Mouse (Mus musculus) thymus, postnatal 4 days (tissue): ENCODE results near the gene Lgals7.
A peak's percentile ranks its signal among the peaks of the same experiment; 100 is the strongest.

Experiments
- DNase-seq: peaks from one replicate; pipeline ENCODE4 v3.0.0; 2021

Lgals7 gene

GRCm38 (mm10) chr7:28863540-28863939 lies at the start of gene Lgals7:
TSS of gene Lgals7 (plus strand) at chr7:28863853.
- no peak for DNase-seq

GRCm38 (mm10) chr7:28814306-28815034 lies 49.2 kb upstream of the Lgals7 start:
- no peak for DNase-seq

GRCm38 (mm10) chr7:28815230-28815629 lies 48.4 kb upstream of the Lgals7 start:
- no peak for DNase-seq

GRCm38 (mm10) chr7:28816201-28816600 lies 47.5 kb upstream of the Lgals7 start:
- DNase-seq, result no peak

GRCm38 (mm10) chr7:28816920-28817319 lies 46.7 kb upstream of the Lgals7 start:
- no peak for DNase-seq

GRCm38 (mm10) chr7:28817524-28817923 lies 46.1 kb upstream of the Lgals7 start:
- no peak for DNase-seq

GRCm38 (mm10) chr7:28817957-28818356 lies 45.7 kb upstream of the Lgals7 start:
- no peak for DNase-seq

GRCm38 (mm10) chr7:28818436-28818835 lies 45.2 kb upstream of the Lgals7 start:
- no peak for DNase-seq

- DNase-seq, result no peak
Observed at GRCm38 (mm10) chr7:28818861-28819452, 44.7 kb upstream of the Lgals7 start.

GRCm38 (mm10) chr7:28819571-28819970 lies 44.1 kb upstream of the Lgals7 start:
- no peak for DNase-seq

GRCm38 (mm10) chr7:28820358-28821260 lies 43.0 kb upstream of the Lgals7 start:
- DNase-seq, result no peak

- DNase-seq, result no peak
Observed at GRCm38 (mm10) chr7:28821261-28821831, 42.3 kb upstream of the Lgals7 start.

GRCm38 (mm10) chr7:28822556-28822955 lies 41.1 kb upstream of the Lgals7 start:
- DNase-seq, result no peak

GRCm38 (mm10) chr7:28822993-28823903 lies 40.4 kb upstream of the Lgals7 start:
- no peak for DNase-seq

- DNase-seq, result no peak
Observed at GRCm38 (mm10) chr7:28823932-28824331, 39.7 kb upstream of the Lgals7 start.

GRCm38 (mm10) chr7:28824941-28825685 lies 38.5 kb upstream of the Lgals7 start, which contains the start of gene Ech1:
TSS of gene Ech1 (plus strand) at chr7:28825217.
- DNase-seq, result peak; percentile 92

- peak; percentile 73 for DNase-seq
Observed at GRCm38 (mm10) chr7:28825686-28826401, 37.8 kb upstream of the Lgals7 start.

- DNase-seq, result no peak
Observed at GRCm38 (mm10) chr7:28826402-28826772, 37.3 kb upstream of the Lgals7 start.

- no peak for DNase-seq
Observed at GRCm38 (mm10) chr7:28827338-28827737, 36.3 kb upstream of the Lgals7 start.

GRCm38 (mm10) chr7:28829821-28830220 lies 33.8 kb upstream of the Lgals7 start:
- no peak for DNase-seq

GRCm38 (mm10) chr7:28830981-28831380 lies 32.7 kb upstream of the Lgals7 start:
- DNase-seq, result no peak
